ENCODE assay signal across 18 mouse cellular contexts in the genomic region with DNA sequence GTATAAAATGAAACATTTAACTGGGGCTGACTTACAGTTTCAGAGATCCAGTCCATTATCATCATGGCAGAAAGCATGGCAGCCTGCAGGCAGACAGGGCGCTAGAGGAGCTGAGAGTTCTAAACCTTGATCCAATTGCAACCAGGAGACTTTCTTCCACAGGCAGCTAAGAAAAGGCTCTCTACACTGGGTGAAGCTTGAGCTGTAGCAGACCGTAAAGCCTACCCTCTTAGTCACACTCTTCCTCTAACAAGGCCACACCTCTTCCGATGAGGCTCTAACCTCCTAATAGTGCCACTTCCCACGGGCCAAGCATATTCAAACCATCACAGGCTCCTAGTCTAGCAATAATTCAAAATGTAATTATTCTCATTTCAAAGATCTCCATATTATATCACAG. TPM values are rescaled to one million over a fixed set of nuclear protein-coding genes. Genes with fewer than 3 reads are reported as not detected.
DNase-seq lines count a peak whose midpoint lies in the region; ATAC-seq and TF ChIP-seq lines count a peak whose summit lies in the region.
"Had no signal": no experiment of that assay in that cellular context is flagged by ENCODE, and none has a peak within 500 bp of the region (broad histone marks: within the 10 kb centered on the region; RNA-seq: fewer than 3 reads in every experiment).

No protein-coding gene starts in this region.

- no peak overlapping the region for H3K4me3 ChIP-seq in heart, embryonic 13.5 days
- H3K4me3 ChIP-seq in lung, postnatal 0 days (ENCODE audit: low read depth, low read length) = no peak overlapping the region

- no peak for TF ChIP-seq EP300 in lung, postnatal 0 days (IDR thresholded peaks at IDR 0.05)

- TF ChIP-seq CTCF in lung, postnatal 0 days (IDR thresholded peaks at IDR 0.05) = no peak

- WGBS in heart, embryonic 13.5 days = 88% methylated on average over 4 of the region's 4 CpGs
- WGBS in lung, postnatal 0 days = 80% methylated on average over 4 of the region's 4 CpGs

- no peaks in the 10 kb centered on the region for H3K36me3 ChIP-seq in heart, embryonic 13.5 days
- H3K36me3 ChIP-seq in lung, postnatal 0 days (ENCODE audit: insufficient read depth, low read length) = no peaks in the 10 kb centered on the region

- H3K4me2 ChIP-seq in heart, embryonic 13.5 days = peak overlapping the region; percentile 74; the same call in 1 of the 2 replicates
- no peak overlapping the region for H3K4me2 ChIP-seq in lung, postnatal 0 days (replicated peaks; ENCODE audit: low read depth, low read length)

- H3K9ac ChIP-seq in heart, embryonic 13.5 days = no peak overlapping the region
- no peak overlapping the region for H3K9ac ChIP-seq in lung, postnatal 0 days (replicated peaks; ENCODE audit: low read depth)

- no peak overlapping the region for H3K27ac ChIP-seq in heart, embryonic 13.5 days (replicated peaks)
- no peak overlapping the region for H3K27ac ChIP-seq in lung, postnatal 0 days (ENCODE audit: low read length)
- H3K27ac ChIP-seq: forebrain, embryonic 13.5 days had no signal

- DNase-seq in heart, adult 18-20 months = no peak
- peak; percentile 13 for DNase-seq in lung, postnatal 0 days (ENCODE audit: low spot score)
- no peak for DNase-seq in lung, postnatal 36 days
- DNase-seq in 3134 (ENCODE audit: extremely low read depth, insufficient read length, low spot score) (peak; percentile 31), A20 (ENCODE audit: low read depth, low spot score) (peak; percentile 27)
- DNase-seq in frontal cortex, adult 2 months (ENCODE audit: extremely low spot score in 1 of 2, low spot score in 1 of 2) = no peak
- DNase-seq: cerebellum, adult 2 months; gastrocnemius, postnatal 36 days; heart, postnatal 36 days; kidney, adult 2 months; kidney, postnatal 10 days; liver; lung, postnatal 14 days; retina, postnatal 1 day had no signal

- no peak for ATAC-seq in heart, embryonic 13.5 days (ENCODE audit: extremely low read depth, insufficient number of reproducible peaks, low FRiP score, low TSS enrichment)
- no peak for ATAC-seq in lung, postnatal 0 days
- ATAC-seq: CD4-positive, CD25-positive, alpha-beta regulatory T cell, adult 4 months; forebrain, embryonic 13.5 days; inflammation-experienced regulatory T-cells, adult 6 months had no signal

- no peaks in the 10 kb centered on the region for H3K27me3 ChIP-seq in heart, embryonic 13.5 days (replicated peaks)
- no peaks in the 10 kb centered on the region for H3K27me3 ChIP-seq in lung, postnatal 0 days (replicated peaks; ENCODE audit: insufficient read depth, low read length)
- H3K27me3 ChIP-seq: forebrain, embryonic 13.5 days had no signal

- H3K4me1 ChIP-seq in heart, embryonic 13.5 days = peaks cover 18% of the 10 kb centered on the region
- H3K4me1 ChIP-seq in lung, postnatal 0 days (ENCODE audit: insufficient read depth, low read depth, low read length) = no peaks in the 10 kb centered on the region; the same call in 1 of the 2 replicates

- H3K9me3 ChIP-seq in heart, embryonic 13.5 days = no peaks in the 10 kb centered on the region
- H3K9me3 ChIP-seq in lung, postnatal 0 days (ENCODE audit: low read length) = no peaks in the 10 kb centered on the region
- H3K9me3 ChIP-seq: forebrain, embryonic 13.5 days had no signal

RNA-seq across cellular contexts. Expression of gene Zfp119a, which starts 1.5 kb away (rescaled TPM):
- 5.7 and 6.0 TPM in 2 replicates for polyA plus RNA-seq in heart, embryonic 13.5 days (2015; fragmentation: Nextera tagmentation; extraction: Ambion mirVana)
- total RNA-seq in heart, adult 18-20 months (2021) = 1 to 10 TPM; 3.1 to 4.9 TPM
- polyA plus RNA-seq in lung, postnatal 0 days (2015; fragmentation: Nextera tagmentation; extraction: Ambion mirVana) = 10.5 and 11.6 TPM in 2 replicates
- 2.9 and 3.5 TPM in 2 replicates for polyA plus RNA-seq in frontal cortex, adult 2 months (2012; rRNA removed)

RNA-seq across cellular contexts. Expression of gene Zfp959, which starts 14.7 kb away (rescaled TPM):
- polyA plus RNA-seq in heart, embryonic 13.5 days (2015; fragmentation: Nextera tagmentation; extraction: Ambion mirVana) = 6.4 and 7.9 TPM in 2 replicates
- 1 to 10 TPM; 4.5 to 4.9 TPM for total RNA-seq in heart, adult 18-20 months (2021)
- polyA plus RNA-seq in lung, postnatal 0 days (2015; fragmentation: Nextera tagmentation; extraction: Ambion mirVana) = 10.9 and 11.1 TPM in 2 replicates
- polyA plus RNA-seq in frontal cortex, adult 2 months (2012; rRNA removed) = 5.7 and 7.0 TPM in 2 replicates

Comparison
In these comparisons a context has a peak if more than half of its experiments do, and no peak if none do; other contexts are left out.
1. DNase-seq: peak in lung, postnatal 0 days (single experiment), 3134 (single experiment) and A20 (single experiment); none in heart, adult 18-20 months (0 of 2), lung, postnatal 36 days (single experiment) and frontal cortex, adult 2 months (0 of 2).